Mouse (Mus musculus) adrenal gland, adult 8-10 months (tissue): ENCODE data around the gene Ott. TPM values are rescaled to one million over a fixed set of nuclear protein-coding genes. Genes with fewer than 3 reads are reported as not detected.
"Not testable (repeated sequence)": the region's sequence is repeated elsewhere in the genome, so short reads cannot be mapped to it uniquely, and the experiment has no call there.

Experiments
- DNase-seq: peaks from one replicate; pipeline ENCODE4 v3.0.0; 2022
- total RNA-seq, 4 experiments: library from RNA; stranded (reverse); gene quantifications; 2 replicates each; pipeline ENCODE4 v1.2.4; 2022

Ott gene
- total RNA-seq: not detected

- DNase-seq: not testable (repeated sequence)
Observed at GRCm38 (mm10) chrX:149073982-149074381, at the start of gene Ott. TSS of gene Ott (plus strand) at chrX:149074282.

Other genes starting within 250 kb of the Ott start
- not detected for gene Luzp4, start 216.6 kb upstream of the Ott start, total RNA-seq
- gene Gm15093, start 198.1 kb downstream of the Ott start, total RNA-seq: not detected